Mouse (Mus musculus) lung, embryonic 16.5 days (tissue): ENCODE results near the gene Rasa3. TPM values are rescaled to one million over a fixed set of nuclear protein-coding genes. Genes with fewer than 3 reads are reported as not detected.

ENCODE experiments used
- ATAC-seq: fragments of 200-750 bp; cut with Nextera tagmentation; 2 replicates; pipeline ENCODE4 v1.8.0; 2017; ENCODE audit warnings: low read depth, mild to moderate bottlenecking, moderate library complexity
- H3K27ac ChIP-seq: fragments of 300-500 bp; sonication (generic); 2 replicates; pipeline ENCODE4 v1.5.1; 2014; ENCODE audit warnings: mild to moderate bottlenecking, control low read depth, low read length
- H3K27me3 ChIP-seq: fragments of 300-500 bp; sonication (generic); 2 replicates; pipeline ENCODE4 v1.6.1; 2014; ENCODE audit warnings: low read depth, low read length, mixed read lengths; ENCODE audit not compliant: control insufficient read depth, insufficient read depth
- H3K36me3 ChIP-seq: fragments of 300-500 bp; sonication (generic); 2 replicates; pipeline ENCODE4 v1.6.1; 2014; ENCODE audit warnings: low read length; ENCODE audit not compliant: control insufficient read depth, insufficient read depth
- H3K4me1 ChIP-seq: fragments of 300-500 bp; sonication (generic); replicated peaks from 2 replicates; pipeline ENCODE4 v1.6.1; 2014; ENCODE audit warnings: low read length, mixed read lengths; ENCODE audit not compliant: control insufficient read depth, insufficient read depth
- H3K4me2 ChIP-seq: fragments of 300-500 bp; sonication (generic); 2 replicates; pipeline ENCODE4 v1.6.1; 2014; ENCODE audit warnings: low read depth, low read length, control low read depth
- H3K4me3 ChIP-seq: fragments of 300-500 bp; sonication (generic); 2 replicates; pipeline ENCODE4 v1.5.1; 2014; ENCODE audit warnings: mild to moderate bottlenecking, low read length, control low read depth
- H3K9ac ChIP-seq: fragments of 300-500 bp; sonication (generic); 2 replicates; pipeline ENCODE4 v1.6.1; 2014; ENCODE audit warnings: low read length, control low read depth
- H3K9me3 ChIP-seq: fragments of 300-500 bp; sonication (generic); 2 replicates; pipeline ENCODE4 v1.6.1; 2016; ENCODE audit warnings: low read length; ENCODE audit not compliant: control insufficient read depth
- WGBS: fragments of 180-500 bp; shearing (Covaris S2); extraction: QIAGEN DNeasy Blood & Tissue Kit; methylation state at CpG from one replicate; pipeline ENCODE4 v1.1.7; 2014; 5-methylcytosine and 5-hydroxymethylcytosine counted together
- polyA plus RNA-seq: library from polyadenylated mRNA; unstranded; fragments of >200 nt; fragmentation: Nextera tagmentation; extraction: Ambion mirVana; gene quantifications from 2 replicates; pipeline ENCODE4 v1.2.1, GENCODE M21; 2015

The Rasa3 gene
- polyA plus RNA-seq, 1 experiment from 2014 or later, result 50.7 TPM

DNA sequence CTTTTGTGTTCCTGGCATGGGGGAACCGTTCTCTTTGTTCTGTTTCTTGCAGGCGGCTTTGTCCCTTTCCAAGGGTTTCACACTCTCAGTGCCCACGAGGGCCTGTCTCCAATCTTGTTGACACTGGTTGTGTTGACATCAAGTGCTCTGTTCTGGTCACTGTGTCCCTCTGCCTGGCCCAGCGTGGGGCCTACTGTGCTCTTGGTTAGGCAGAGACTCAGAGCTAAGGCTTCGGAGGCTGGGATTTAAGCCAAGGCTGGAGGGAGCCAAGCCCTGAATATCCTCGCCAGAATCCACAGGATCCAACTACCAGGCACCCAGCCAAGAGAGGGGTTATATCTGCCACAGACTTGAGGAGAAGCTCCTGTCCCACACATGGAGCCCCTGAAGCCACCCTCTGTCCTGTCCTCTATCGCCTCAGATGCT lies 147.5 kb downstream of the Rasa3 start:
- peak; percentile 86 for ATAC-seq
- Histone ChIP-seq H3K4me1 (peaks cover 32% of the 10 kb centered on the region), H3K4me2 (no peak overlapping the region), H3K9me3 (peaks cover 4% of the 10 kb centered on the region; the same call in 1 of the 2 replicates), H3K27ac (peak overlapping the region; percentile 84), H3K9ac (no peak overlapping the region; the same call in 1 of the 2 replicates), H3K27me3 (no peaks in the 10 kb centered on the region), H3K4me3 (no peak overlapping the region), H3K36me3 (no peaks in the 10 kb centered on the region)
- 16% methylated on average over 7 of the region's 7 CpGs for WGBS

GRCm38 (mm10) chr8:13529011-13529840 lies 148.2 kb downstream of the Rasa3 start:
- ATAC-seq, result peak; percentile 41
- no peak overlapping the region for H3K4me2 ChIP-seq
- 34% methylated on average over 15 of the region's 15 CpGs for WGBS
- no peaks in the 10 kb centered on the region for H3K27me3 ChIP-seq
- peak overlapping the region; percentile 84 for H3K27ac ChIP-seq
- H3K9me3 ChIP-seq, result peaks cover 4% of the 10 kb centered on the region; the same call in 1 of the 2 replicates
- peaks cover 32% of the 10 kb centered on the region for H3K4me1 ChIP-seq
- no peak overlapping the region for H3K4me3 ChIP-seq
- no peaks in the 10 kb centered on the region for H3K36me3 ChIP-seq
- H3K9ac ChIP-seq, result peak overlapping the region; percentile 50; the same call in 1 of the 2 replicates

DNA sequence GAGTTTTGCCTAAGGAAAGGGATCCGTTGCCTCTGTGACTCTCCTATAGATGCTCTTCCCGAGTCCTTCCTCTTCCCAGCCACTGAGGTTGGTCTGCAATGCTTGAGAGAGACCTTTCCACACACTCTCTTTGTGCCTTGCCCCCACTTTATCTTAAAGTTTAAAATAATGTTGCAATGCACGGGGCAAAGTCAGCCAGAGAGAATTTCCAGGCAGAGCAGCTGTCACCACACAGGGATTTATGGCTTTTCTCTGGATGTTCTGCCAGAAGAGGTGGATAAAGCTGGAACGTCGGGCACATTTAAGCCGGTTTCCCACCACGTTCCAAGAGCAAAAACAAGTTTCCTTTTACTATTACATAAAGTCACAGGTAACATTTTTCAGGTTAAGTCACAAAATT lies 156.0 kb downstream of the Rasa3 start:
- ATAC-seq, result 0 out of 2 replicates have a peak, but pooled peaks have one; percentile 32
- H3K4me1 ChIP-seq, result peaks cover 3% of the 10 kb centered on the region; the same call in 1 of the 2 replicates
- no peak overlapping the region for H3K9ac ChIP-seq
- H3K9me3 ChIP-seq, result no peaks in the 10 kb centered on the region
- no peaks in the 10 kb centered on the region for H3K27me3 ChIP-seq
- no peaks in the 10 kb centered on the region for H3K36me3 ChIP-seq
- WGBS, result 38% methylated on average over 7 of the region's 7 CpGs
- no peak overlapping the region for H3K4me2 ChIP-seq
- H3K4me3 ChIP-seq, result no peak overlapping the region
- H3K27ac ChIP-seq, result no peak overlapping the region

DNA sequence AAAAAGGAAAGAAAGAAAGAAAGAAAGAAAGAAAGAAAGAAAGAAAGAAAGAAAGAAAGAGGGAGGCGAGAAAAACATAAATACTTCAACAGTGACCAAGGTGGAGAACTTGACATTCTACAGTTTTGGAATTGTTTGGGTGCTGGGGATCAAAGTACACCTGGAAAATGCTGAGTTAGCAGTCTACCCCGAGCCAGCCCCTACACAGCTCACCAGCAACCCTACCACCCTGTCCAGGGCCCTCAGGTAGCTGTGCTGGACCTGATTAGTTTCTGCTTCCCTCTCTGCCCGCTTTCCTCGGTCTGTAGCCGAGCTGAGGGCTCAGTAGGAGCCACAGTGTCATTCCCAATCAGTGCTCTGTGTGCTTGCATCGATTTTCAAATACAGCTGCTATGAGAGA lies 157.1 kb downstream of the Rasa3 start:
- Histone ChIP-seq H3K27ac (no peak overlapping the region), H3K9ac (no peak overlapping the region), H3K9me3 (no peaks in the 10 kb centered on the region), H3K4me2 (no peak overlapping the region), H3K4me1 (peaks cover 14% of the 10 kb centered on the region), H3K4me3 (no peak overlapping the region), H3K27me3 (no peaks in the 10 kb centered on the region), H3K36me3 (no peaks in the 10 kb centered on the region)
- 57% methylated on average over 6 of the region's 6 CpGs for WGBS
- ATAC-seq, result no peak

GRCm38 (mm10) chr8:13519503-13519902 lies 157.9 kb downstream of the Rasa3 start:
- H3K4me2 ChIP-seq, result no peak overlapping the region
- 53% methylated on average over 9 of the region's 9 CpGs for WGBS
- no peaks in the 10 kb centered on the region for H3K36me3 ChIP-seq
- no peaks in the 10 kb centered on the region for H3K27me3 ChIP-seq
- no peak for ATAC-seq
- no peak overlapping the region for H3K9ac ChIP-seq
- H3K9me3 ChIP-seq, result no peaks in the 10 kb centered on the region
- H3K4me1 ChIP-seq, result peaks cover 18% of the 10 kb centered on the region
- H3K4me3 ChIP-seq, result no peak overlapping the region
- no peak overlapping the region for H3K27ac ChIP-seq

- no peak for ATAC-seq
- Histone ChIP-seq H3K4me2 (no peak overlapping the region), H3K9ac (no peak overlapping the region), H3K27me3 (no peaks in the 10 kb centered on the region), H3K4me1 (peaks cover 25% of the 10 kb centered on the region), H3K9me3 (no peaks in the 10 kb centered on the region), H3K36me3 (no peaks in the 10 kb centered on the region), H3K4me3 (no peak overlapping the region), H3K27ac (peak overlapping the region; percentile 82)
- whole genome bisulfite sequencing, result 81% methylated on average over 6 of the region's 6 CpGs
Measured at GRCm38 (mm10) chr8:13517284-13517781, 160.1 kb downstream of the Rasa3 start.

Other genes with a start within 250 kb of the Rasa3 start
- gene Tmem255b, start 242.4 kb downstream of the Rasa3 start, polyA plus RNA-seq, result 0.70 and 1.1 TPM in 2 replicates
- 78.0 and 83.8 TPM in 2 replicates for gene Gas6, start 183.1 kb downstream of the Rasa3 start, polyA plus RNA-seq
- gene 1700029H14Rik, start 115.1 kb downstream of the Rasa3 start, polyA plus RNA-seq, result not detected in 2 replicates
- 0.29 and 1.0 TPM in 2 replicates for gene Cfap97d2, start 28.3 kb upstream of the Rasa3 start, polyA plus RNA-seq
- 175 and 191 TPM in 2 replicates for gene Cdc16, start 80.1 kb upstream of the Rasa3 start, polyA plus RNA-seq
- 43.0 and 43.7 TPM in 2 replicates for gene Upf3a, start 108.0 kb upstream of the Rasa3 start, polyA plus RNA-seq
- not detected in 2 replicates for gene AF366264, start 160.8 kb upstream of the Rasa3 start, polyA plus RNA-seq
- 27.6 and 31.0 TPM in 2 replicates for gene Champ1, start 192.0 kb upstream of the Rasa3 start, polyA plus RNA-seq
- 37.4 and 38.6 TPM in 2 replicates for gene Coprs, start 212.7 kb upstream of the Rasa3 start, polyA plus RNA-seq